Mouse (Mus musculus) heart, adult 2 months (tissue): ENCODE data around the gene Syngr2. TPM values are rescaled to one million over a fixed set of nuclear protein-coding genes. Genes with fewer than 3 reads are reported as not detected.

Experiments used
- DNase-seq, 2 experiments: peaks; one replicate each; pipeline ENCODE4 v3.0.0; 2021
- H3K27ac ChIP-seq: fragments of 200-600 bp; 2 replicates; pipeline ENCODE4 v1.8.1; 2022
- H3K27me3 ChIP-seq: fragments of 200-500 bp; 2 replicates; pipeline ENCODE4 v1.6.1; 2012; ENCODE audit warnings: mild to moderate bottlenecking, low read length, inconsistent platforms, mixed read lengths; ENCODE audit not compliant: control insufficient read depth, insufficient read depth
- H3K36me3 ChIP-seq: fragments of 200-500 bp; 2 replicates; pipeline ENCODE4 v1.6.1; 2012; ENCODE audit warnings: low read length, inconsistent platforms; ENCODE audit not compliant: control insufficient read depth, insufficient read depth
- H3K4me1 ChIP-seq: fragments of 200-500 bp; 2 replicates; pipeline ENCODE4 v1.6.1; 2011; ENCODE audit warnings: low read length; ENCODE audit not compliant: control insufficient read depth, insufficient read depth
- H3K4me3 ChIP-seq: fragments of 200-600 bp; 2 replicates; pipeline ENCODE4 v1.8.1; 2022
- H3K79me2 ChIP-seq: fragments of 200-500 bp; replicated peaks from 2 replicates; pipeline ENCODE4 v1.6.1; 2012; ENCODE audit warnings: mild to moderate bottlenecking, inconsistent platforms, low read length, moderate library complexity, mixed read lengths; ENCODE audit not compliant: control insufficient read depth, insufficient read depth
- H3K9ac ChIP-seq: fragments of 200-500 bp; 2 replicates; pipeline ENCODE4 v1.6.1; 2012; ENCODE audit warnings: low read depth, mild to moderate bottlenecking, control low read depth, inconsistent platforms, low read length, mixed read lengths
- CTCF ChIP-seq: fragments of 200-600 bp; IDR thresholded peaks from 2 replicates; pipeline ENCODE4 v1.8.1; 2022; ENCODE audit warnings: antibody characterized with exemption, mild to moderate bottlenecking, moderate library complexity
- EP300 ChIP-seq: fragments of 200-500 bp; IDR thresholded peaks from 2 replicates; pipeline ENCODE4 v1.6.1; 2011; ENCODE audit warnings: low read depth, low read length, control low read depth; ENCODE audit not compliant: insufficient read depth
- POLR2A ChIP-seq: fragments of 200-500 bp; IDR thresholded peaks from 2 replicates; pipeline ENCODE4 v1.6.1; 2011; ENCODE audit warnings: mild to moderate bottlenecking, low read depth, low read length, control low read depth; ENCODE audit not compliant: insufficient read depth
- WGBS: fragments of 180-500 bp; shearing (Covaris S2); methylation state at CpG from one replicate; pipeline ENCODE4 v1.1.7; 2018; 5-methylcytosine and 5-hydroxymethylcytosine counted together
- intact Hi-C: fragments of 180-260 bp; cut with DNase I; formaldehyde crosslinking; loops from one replicate; pipeline ENCODE4 v1.15.1; 2025
- polyA plus RNA-seq: library from polyadenylated mRNA; depleted of rRNA; stranded (reverse); fragments of >200 nt; gene quantifications from 2 replicates; pipeline ENCODE4 v1.2.3, GENCODE M21; 2012
- total RNA-seq, 2 experiments: library from RNA; stranded (reverse); gene quantifications; 2 replicates each; pipeline ENCODE4 v1.2.3; 2021

The Syngr2 gene
- total and polyA plus RNA-seq, 3 experiments: 109 to 217 (median 129) TPM

DNA sequence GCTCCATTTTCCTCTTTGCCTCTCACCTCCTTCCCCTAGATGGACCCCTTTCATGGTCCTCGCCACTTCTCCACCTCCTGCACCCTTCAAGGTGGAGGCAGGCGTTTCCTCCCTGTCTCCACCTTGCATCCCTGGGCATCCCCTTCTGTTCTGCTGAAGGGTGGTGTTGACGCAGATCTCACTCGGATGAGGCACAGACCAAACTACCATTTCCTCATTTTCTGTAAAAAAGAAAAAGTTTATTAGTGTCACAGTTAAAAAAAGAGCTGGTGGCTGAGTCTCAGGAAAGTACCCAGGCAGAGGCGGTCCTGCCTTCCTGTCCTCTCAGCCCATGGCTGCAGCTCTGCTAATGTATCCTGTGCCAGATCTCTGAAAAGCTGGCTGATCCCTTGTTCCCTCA lies 10.3 kb upstream of the Syngr2 start:
- Histone ChIP-seq H3K27me3 (no peaks in the 10 kb centered on the region), H3K36me3 (no peaks in the 10 kb centered on the region), H3K4me3 (no peak overlapping the region), H3K4me1 (no peaks in the 10 kb centered on the region), H3K79me2 (no peaks in the 10 kb centered on the region), H3K9ac (no peak overlapping the region), H3K27ac (no peak overlapping the region)
- TF ChIP-seq CTCF: no peak
- no peak for TF ChIP-seq EP300
- no peak for TF ChIP-seq POLR2A
- intact Hi-C loops: no loop called here
- WGBS: 56% methylated on average over 5 of the region's 5 CpGs
- DNase-seq: no peak

- no peaks in the 10 kb centered on the region for H3K4me1 ChIP-seq
- intact Hi-C loops: no loop called here
- no peaks in the 10 kb centered on the region for H3K36me3 ChIP-seq
- no peak overlapping the region for H3K27ac ChIP-seq
- no peak overlapping the region for H3K9ac ChIP-seq
- 88% methylated on average over 7 of the region's 7 CpGs for WGBS
- no peak for TF ChIP-seq EP300
- no peak for TF ChIP-seq POLR2A
- TF ChIP-seq CTCF: no peak
- no peak overlapping the region for H3K4me3 ChIP-seq
- no peak for DNase-seq
- no peaks in the 10 kb centered on the region for H3K27me3 ChIP-seq
- H3K79me2 ChIP-seq: no peaks in the 10 kb centered on the region
These were observed 9.4 kb upstream of the Syngr2 start for GRCm38 (mm10) chr11:117800038-117800437.

DNA sequence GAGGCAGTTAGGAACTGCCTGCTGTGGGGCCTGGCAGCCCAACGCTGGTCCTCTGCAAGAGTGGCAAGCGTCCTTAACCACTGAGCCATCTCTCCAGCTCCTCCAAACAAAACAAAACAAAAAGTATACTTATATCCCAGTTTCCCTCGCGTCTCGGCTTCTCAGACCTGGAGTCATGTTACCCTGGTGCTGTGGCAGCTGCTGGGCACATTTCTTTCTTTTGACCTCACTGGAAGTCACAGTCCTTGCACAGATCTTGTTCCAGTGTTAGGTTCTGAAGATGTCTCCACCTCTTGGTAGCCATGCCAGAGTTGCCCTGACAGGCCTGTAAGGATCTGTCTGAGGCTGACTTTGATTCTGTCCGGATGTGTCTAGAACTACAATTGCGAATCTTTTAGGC lies 7.8 kb upstream of the Syngr2 start:
- H3K79me2 ChIP-seq: no peaks in the 10 kb centered on the region
- intact Hi-C loops: no loop called here
- DNase-seq: no peak
- H3K36me3 ChIP-seq: no peaks in the 10 kb centered on the region
- no peaks in the 10 kb centered on the region for H3K27me3 ChIP-seq
- no peak overlapping the region for H3K27ac ChIP-seq
- H3K4me1 ChIP-seq: no peaks in the 10 kb centered on the region
- WGBS: 85% methylated on average over 7 of the region's 7 CpGs
- H3K9ac ChIP-seq: no peak overlapping the region
- no peak overlapping the region for H3K4me3 ChIP-seq
- TF ChIP-seq POLR2A (no peak), CTCF (no peak), EP300 (no peak)

DNA sequence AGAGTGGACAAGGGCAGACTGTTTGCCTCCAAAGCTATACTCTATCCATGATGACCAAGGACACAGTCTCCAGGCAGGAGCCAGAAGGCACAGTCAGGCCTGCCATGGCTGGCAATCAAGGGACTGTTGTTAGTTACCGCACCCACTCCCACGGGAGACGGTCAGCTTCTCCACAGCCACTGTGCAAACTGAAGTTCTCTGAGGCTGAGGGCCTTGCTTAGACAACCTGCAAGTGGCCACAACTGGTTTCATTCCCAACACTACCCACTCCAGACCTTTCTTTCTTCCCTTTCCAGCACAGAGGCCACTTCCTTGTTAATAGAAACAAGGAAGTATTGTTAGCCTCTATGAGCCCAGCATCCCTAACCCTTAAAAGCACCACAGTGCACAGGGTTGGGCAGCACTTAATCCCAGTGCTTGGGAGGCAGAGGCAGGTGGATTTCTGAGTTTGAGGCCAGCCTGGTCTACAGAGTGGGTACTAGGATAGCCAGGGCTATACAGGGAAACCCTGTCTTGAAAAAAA lies 6.2 kb upstream of the Syngr2 start:
- 78% methylated on average over 3 of the region's 3 CpGs for WGBS
- intact Hi-C loops: no loop called here
- Histone ChIP-seq H3K27ac (no peak overlapping the region), H3K79me2 (no peaks in the 10 kb centered on the region), H3K4me3 (no peak overlapping the region), H3K9ac (no peak overlapping the region), H3K36me3 (no peaks in the 10 kb centered on the region), H3K27me3 (no peaks in the 10 kb centered on the region), H3K4me1 (no peaks in the 10 kb centered on the region)
- TF ChIP-seq CTCF (no peak), POLR2A (no peak), EP300 (no peak)
- DNase-seq: no peak

DNA sequence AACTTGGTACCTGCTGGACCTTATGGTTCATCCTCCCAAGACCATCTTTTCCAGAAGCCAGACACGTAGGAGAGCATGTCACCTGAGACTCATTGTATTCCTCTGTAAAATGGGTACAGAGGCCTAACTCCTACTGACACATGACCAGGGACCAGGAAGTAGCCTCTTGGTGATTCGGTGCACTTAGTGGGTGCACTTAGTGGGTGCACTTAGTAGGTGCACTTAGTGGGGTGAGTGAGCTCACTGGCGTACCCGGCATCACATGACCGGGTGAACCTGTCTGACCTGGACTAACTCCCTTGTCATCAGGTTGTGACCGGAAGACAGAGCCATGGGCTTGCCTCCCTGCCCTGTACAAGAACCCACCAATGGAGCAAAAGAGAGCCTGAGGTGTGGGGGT lies 2.7 kb upstream of the Syngr2 start:
- 92% methylated on average over 6 of the region's 6 CpGs for WGBS
- intact Hi-C loops: no loop called here

GRCm38 (mm10) chr11:117810401-117811046 lies 1.1 kb downstream of the Syngr2 start:
- intact Hi-C loops: loop anchor here (1.0 kb wide), 1 partner anchor 13 kb away; no protein-coding TSS in a partner anchor
- H3K4me3 ChIP-seq: peak overlapping the region; percentile 96
- H3K79me2 ChIP-seq: peaks cover 2% of the 10 kb centered on the region
- 1% methylated on average over 21 of the region's 21 CpGs for WGBS
- no peaks in the 10 kb centered on the region for H3K27me3 ChIP-seq
- peaks cover 2% of the 10 kb centered on the region for H3K4me1 ChIP-seq
- H3K36me3 ChIP-seq: no peaks in the 10 kb centered on the region
- H3K9ac ChIP-seq: peak overlapping the region; percentile 94
- peak overlapping the region; percentile 90 for H3K27ac ChIP-seq
- peak; percentile 89 to 90 for DNase-seq
- TF ChIP-seq EP300: 0 out of 2 replicates have a peak, but pooled peaks have one; percentile 42
- TF ChIP-seq CTCF: peak; percentile 73
- TF ChIP-seq POLR2A: 0 out of 2 replicates have a peak, but pooled peaks have one; percentile 37

More for the DNA sequence above, 2.7 kb upstream of the Syngr2 start:
- H3K27ac ChIP-seq: no peak overlapping the region
- no peak for TF ChIP-seq POLR2A
- no peak for TF ChIP-seq EP300
- H3K27me3 ChIP-seq: no peaks in the 10 kb centered on the region
- H3K9ac ChIP-seq: no peak overlapping the region
- peaks cover 2% of the 10 kb centered on the region for H3K4me1 ChIP-seq
- H3K4me3 ChIP-seq: no peak overlapping the region
- no peak for DNase-seq
- peaks cover 2% of the 10 kb centered on the region; the same call in 1 of the 2 replicates for H3K79me2 ChIP-seq
- no peaks in the 10 kb centered on the region for H3K36me3 ChIP-seq
